13 mouse cellular contexts compared by ENCODE assay signal in genomic region chr3:107743650-107744049, GRCm38 (mm10). TPM values are rescaled to one million over a fixed set of nuclear protein-coding genes. Genes with fewer than 3 reads are reported as not detected.
DNase-seq lines count a peak whose midpoint lies in the region; ATAC-seq and TF ChIP-seq lines count a peak whose summit lies in the region.
"Had no signal": no experiment of that assay in that cellular context is flagged by ENCODE, and none has a peak within 500 bp of the region (broad histone marks: within the 10 kb centered on the region; RNA-seq: fewer than 3 reads in every experiment).

No protein-coding gene starts in this region.

- H3K4me1 ChIP-seq in heart, postnatal 0 days (ENCODE audit: control insufficient read depth, insufficient read depth): peaks cover 47% of the 10 kb centered on the region
- peaks cover 27% of the 10 kb centered on the region for H3K4me1 ChIP-seq in embryonic fibroblast, embryonic 13.5 days (ENCODE audit: control insufficient read depth, insufficient read depth, low read length)

- no peak overlapping the region for H3K4me2 ChIP-seq in heart, postnatal 0 days (ENCODE audit: low read depth, low read length)
- H3K4me2 ChIP-seq: heart, embryonic 15.5 days; limb, embryonic 13.5 days; midbrain, embryonic 12.5 days had no signal

- no peak overlapping the region for H3K9ac ChIP-seq in heart, postnatal 0 days (replicated peaks; ENCODE audit: low read depth, low read length)
- H3K9ac ChIP-seq: heart, embryonic 15.5 days; limb, embryonic 13.5 days; midbrain, embryonic 12.5 days had no signal

- peaks cover 45% of the 10 kb centered on the region for H3K36me3 ChIP-seq in heart, postnatal 0 days (replicated peaks; ENCODE audit: control insufficient read depth, insufficient read depth, low read length)

- no peak for TF ChIP-seq CTCF in heart, postnatal 0 days (IDR thresholded peaks at IDR 0.05; ENCODE audit: low read depth)
- no peak for TF ChIP-seq CTCF in layer of hippocampus, adult 2 months (conservative IDR thresholded peaks at IDR 0.05)
- no peak for TF ChIP-seq CTCF in embryonic fibroblast, embryonic 13.5 days (IDR thresholded peaks at IDR 0.05; ENCODE audit: borderline replicate concordance, insufficient read depth, low read length)

- no peak for DNase-seq in heart, postnatal 0 days (ENCODE audit: low spot score)
- no peak for DNase-seq in heart, postnatal 4 days
- DNase-seq in layer of hippocampus, adult 2 months (ENCODE audit: low spot score in 2 of 2): no peak
- no peak for DNase-seq in layer of hippocampus, adult 18-20 months (ENCODE audit: low spot score in 2 of 2)
- peak; percentile 73 for DNase-seq in 3T3-L1 (ENCODE audit: low read depth, low spot score)
- DNase-seq in right cerebral cortex, adult 2 months (ENCODE audit: low spot score in 2 of 2): no peak
- DNase-seq: cerebellum, postnatal 10 days had no signal

- no peak overlapping the region for H3K4me3 ChIP-seq in heart, postnatal 0 days (ENCODE audit: low read depth, low read length)
- no peak overlapping the region for H3K4me3 ChIP-seq in layer of hippocampus, adult 2 months
- H3K4me3 ChIP-seq in embryonic fibroblast, embryonic 13.5 days (ENCODE audit: insufficient read depth, low read length): no peak overlapping the region
- H3K4me3 ChIP-seq: heart, embryonic 15.5 days; limb, embryonic 13.5 days; midbrain, embryonic 12.5 days had no signal

- H3K27ac ChIP-seq in heart, postnatal 0 days (ENCODE audit: low read depth): peak overlapping the region; percentile 46; the same call in 1 of the 2 replicates
- peak overlapping the region; percentile 36; the same call in 1 of the 2 replicates for H3K27ac ChIP-seq in layer of hippocampus, adult 2 months
- peak overlapping the region; percentile 87 for H3K27ac ChIP-seq in embryonic fibroblast, embryonic 13.5 days (ENCODE audit: insufficient read depth, low read length)
- H3K27ac ChIP-seq: heart, embryonic 15.5 days; kidney, postnatal 0 days; limb, embryonic 13.5 days; midbrain, embryonic 12.5 days had no signal

- H3K27me3 ChIP-seq in heart, postnatal 0 days (ENCODE audit: control insufficient read depth, insufficient read depth, low read length): no peaks in the 10 kb centered on the region
- H3K27me3 ChIP-seq: heart, embryonic 15.5 days; limb, embryonic 13.5 days; midbrain, embryonic 12.5 days had no signal

- TF ChIP-seq POLR2A in embryonic fibroblast, embryonic 13.5 days (IDR thresholded peaks at IDR 0.05; ENCODE audit: low read depth, low read length): no peak

- 81% methylated on average over 1 of the region's 1 CpGs for WGBS in heart, postnatal 0 days

- TF ChIP-seq EP300 in heart, postnatal 0 days (IDR thresholded peaks at IDR 0.05; ENCODE audit: low read depth): no peak

- no peaks in the 10 kb centered on the region for H3K9me3 ChIP-seq in heart, postnatal 0 days (replicated peaks; ENCODE audit: control insufficient read depth, low read length)
- H3K9me3 ChIP-seq: heart, embryonic 15.5 days; limb, embryonic 13.5 days; midbrain, embryonic 12.5 days had no signal

- ATAC-seq in heart, postnatal 0 days (ENCODE audit: insufficient read depth, low read depth): 0 out of 2 replicates have a peak, but pooled peaks have one; percentile 15
- no peak for ATAC-seq in granulocyte monocyte progenitor cell, adult 5-6 weeks (replicated peaks; ENCODE audit: poor library complexity, severe bottlenecking)

RNA-seq across cellular contexts. Expression of gene Csf1, which starts 16.6 kb away (rescaled TPM):
- 18.2 and 23.6 TPM in 2 replicates for total RNA-seq in heart, postnatal 0 days (2014; rRNA removed; ENCODE audit: low replicate concordance)
- 7.7 and 8.1 TPM in 2 replicates for polyA plus RNA-seq in heart, postnatal 0 days (2015; fragmentation: Nextera tagmentation; extraction: Ambion mirVana)
- total RNA-seq in heart, postnatal 4 days (2021): 10 to 100 TPM; 14.8 to 15.4 TPM
- 10 to 100 TPM; 20.4 to 20.5 TPM for total RNA-seq in layer of hippocampus, adult 2 months (2021)
- 10 to 100 TPM; 22.0 to 23.3 TPM for total RNA-seq in layer of hippocampus, adult 18-20 months (2021)
- 208 and 272 TPM in 2 replicates for polyA plus RNA-seq in embryonic fibroblast, embryonic 13.5 days (2011; ENCODE audit: insufficient read length, low read depth, missing spikeins)
- total RNA-seq in granulocyte monocyte progenitor cell, adult 5-6 weeks (2014; fragmentation: Nextera tagmentation): 6.4 and 7.2 TPM in 2 replicates
- total RNA-seq in granulocyte monocyte progenitor cell, adult 5-6 weeks (2017): 2.1 and 2.9 TPM in 2 replicates

RNA-seq across cellular contexts. Expression of gene Ahcyl1, which starts 47.3 kb away (rescaled TPM):
- total RNA-seq in heart, postnatal 0 days (2014; rRNA removed; ENCODE audit: low replicate concordance): 19.2 and 32.0 TPM in 2 replicates
- polyA plus RNA-seq in heart, postnatal 0 days (2015; fragmentation: Nextera tagmentation; extraction: Ambion mirVana): 39.4 and 43.3 TPM in 2 replicates
- 10 to 100 TPM; 92.0 to 95.7 TPM for total RNA-seq in heart, postnatal 4 days (2021)
- total RNA-seq in layer of hippocampus, adult 2 months (2021): 100 to 1,000 TPM; 338 to 346 TPM
- total RNA-seq in layer of hippocampus, adult 18-20 months (2021): 100 to 1,000 TPM; 323 to 325 TPM
- 216 and 238 TPM in 2 replicates for polyA plus RNA-seq in embryonic fibroblast, embryonic 13.5 days (2011; ENCODE audit: insufficient read length, low read depth, missing spikeins)
- 81.6 and 100 TPM in 2 replicates for total RNA-seq in granulocyte monocyte progenitor cell, adult 5-6 weeks (2014; fragmentation: Nextera tagmentation)
- total RNA-seq in granulocyte monocyte progenitor cell, adult 5-6 weeks (2017): 67.8 and 68.2 TPM in 2 replicates

Comparison
In these comparisons a context has a peak if more than half of its experiments do, and no peak if none do; other contexts are left out.
1. H3K27ac ChIP-seq: peak in every context shown above with its lines; median percentile 87 in embryonic fibroblast, embryonic 13.5 days; 46 in heart, postnatal 0 days; 36 in layer of hippocampus, adult 2 months.